Mouse (Mus musculus) heart, adult 8-10 months (tissue): Measurements from ENCODE around the gene Ccdc88a. TPM values are rescaled to one million over a fixed set of nuclear protein-coding genes. Genes with fewer than 3 reads are reported as not detected.

Experiments
- DNase-seq: peaks from one replicate; pipeline ENCODE4 v3.0.0; 2022; ENCODE audit warnings: low spot score
- total RNA-seq, 4 experiments: library from RNA; stranded (reverse); gene quantifications; 2 replicates each; pipeline ENCODE4 v1.2.4; 2022

The Ccdc88a gene
- total RNA-seq, 4 experiments from 2014 or later = 5.4 to 8.0 (median 7.1) TPM

DNA sequence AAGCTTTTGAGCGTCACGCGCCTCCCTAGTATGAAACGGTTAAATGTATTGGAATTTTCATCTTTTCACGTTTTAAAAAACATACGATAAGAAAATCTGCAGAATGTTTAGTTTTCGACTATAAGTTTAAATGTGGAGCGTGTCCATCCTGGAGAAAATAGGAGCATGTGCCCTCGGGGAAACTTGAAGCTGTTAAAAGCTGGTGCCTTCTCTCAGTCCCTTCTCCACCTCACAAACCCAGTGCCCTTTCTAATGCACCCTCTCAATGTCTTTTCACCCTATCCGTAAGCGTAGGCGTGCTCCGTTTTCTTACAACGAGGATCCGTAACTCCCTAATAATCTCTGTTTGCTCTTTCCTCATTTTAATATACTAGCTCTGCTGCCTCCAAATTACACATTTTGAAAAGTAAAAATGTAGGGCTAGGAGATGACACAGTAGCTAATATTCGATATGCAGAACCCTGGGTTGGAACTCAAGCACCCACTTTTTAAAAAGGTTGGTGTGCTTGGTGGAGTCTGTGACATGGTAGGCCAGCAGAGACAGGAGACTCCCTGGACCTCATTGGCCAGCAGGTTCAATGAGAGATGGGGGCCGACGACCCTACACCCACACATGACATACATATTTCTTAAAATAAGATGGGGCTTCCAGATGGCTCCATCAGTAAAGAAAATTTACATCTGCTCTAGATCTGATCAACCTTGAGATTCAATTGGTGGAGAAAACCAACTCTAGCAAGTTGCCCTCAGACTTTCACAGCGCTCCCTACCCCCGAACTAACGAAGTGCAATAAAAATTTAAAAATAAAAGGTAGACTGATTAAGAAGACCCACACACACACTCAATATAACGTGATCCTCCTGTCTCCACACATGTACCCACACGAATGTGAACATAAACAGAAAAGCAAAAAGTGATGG lies 175.3 kb downstream of the Ccdc88a start:
- no peak for DNase-seq

GRCm38 (mm10) chr11:29549425-29549778 lies 175.9 kb downstream of the Ccdc88a start:
- DNase-seq = no peak

Other genes with a start within 250 kb of the Ccdc88a start
- 10 to 100 TPM; 23.9 to 32.3 (median 25.6) TPM for gene Pnpt1, start 242.9 kb upstream of the Ccdc88a start, total RNA-seq
- gene Ppp4r3b, start 200.8 kb upstream of the Ccdc88a start, total RNA-seq = 10 to 100 TPM; 29.6 to 34.9 (median 34.0) TPM
- gene Cfap36, start 126.2 kb upstream of the Ccdc88a start, total RNA-seq = 10 to 100 TPM; 15.5 to 21.7 (median 18.5) TPM
- gene Prorsd1, start 141.4 kb downstream of the Ccdc88a start, total RNA-seq = 10 to 100 TPM; 21.3 to 26.0 (median 22.6) TPM
- 10 to 100 TPM; 50.1 to 60.7 (median 53.0) TPM for gene Mtif2, start 152.8 kb downstream of the Ccdc88a start, total RNA-seq
- not detected for gene Clhc1, start 174.3 kb downstream of the Ccdc88a start, total RNA-seq
- 100 to 1,000 TPM; 432 to 497 (median 454) TPM for gene Rps27a, start 174.5 kb downstream of the Ccdc88a start, total RNA-seq